Mouse (Mus musculus): ENCODE results near the gene Ttc23. TPM values are rescaled to one million over a fixed set of nuclear protein-coding genes. Genes with fewer than 3 reads are reported as not detected.
A peak's percentile ranks its signal among the peaks of the same experiment; 100 is the strongest.

The Ttc23 gene
- total RNA-seq, 4 experiments from 2014 or later: 17.8 to 24.1 (median 22.1) TPM

DNA sequence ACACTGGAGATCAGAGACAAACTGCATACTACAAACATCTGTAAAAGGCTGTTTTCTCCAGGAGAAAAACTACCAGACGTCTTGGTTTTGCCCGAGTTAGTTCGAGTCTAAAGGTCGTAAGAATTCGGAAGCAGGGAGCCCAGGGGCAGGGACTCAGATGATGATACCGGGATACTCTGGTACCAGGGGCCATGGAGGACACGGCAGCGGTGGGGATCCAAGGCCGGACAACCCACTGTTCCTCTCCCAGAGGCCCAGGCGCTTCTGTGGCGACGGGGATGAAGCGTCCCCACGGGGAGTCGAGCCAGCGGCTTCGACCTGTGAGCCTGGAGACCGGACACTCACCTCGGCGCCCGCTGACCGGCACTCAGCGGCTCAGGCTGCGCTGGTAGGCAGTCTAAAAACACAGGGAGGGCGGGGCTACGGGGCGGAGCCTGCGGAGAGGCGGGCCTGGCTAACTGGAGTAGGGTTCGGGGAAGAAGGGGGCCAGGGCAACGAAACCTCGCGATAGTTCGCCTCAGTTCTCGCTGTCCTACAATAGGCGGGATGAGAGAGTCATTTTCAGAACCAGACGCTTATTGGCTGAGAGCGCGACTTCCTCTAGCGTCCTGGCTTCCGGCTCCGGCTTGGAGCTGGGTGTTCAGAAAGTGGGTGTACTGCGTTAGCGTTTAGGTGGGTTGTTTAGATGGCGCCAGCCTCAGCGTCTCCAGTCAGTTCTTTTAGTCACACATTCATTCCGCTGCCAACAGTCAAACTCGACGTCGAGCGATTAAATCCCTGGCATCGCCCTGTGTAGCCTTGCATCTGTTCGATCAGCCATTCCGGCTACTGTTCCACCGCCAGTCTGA lies 2.2 kb upstream of the Ttc23 start, which contains the start of gene Lrrc28:
Gene Lrrc28, minus strand, starts transcription at position 436 of the 848 bp plus-strand sequence.
- peak; percentile 99 for DNase-seq (ENCODE audit: low spot score in 2 of 2)

GRCm38 (mm10) chr7:67645681-67646014 lies 1.6 kb upstream of the Ttc23 start:
- no peak for DNase-seq (ENCODE audit: low spot score in 2 of 2)

GRCm38 (mm10) chr7:67646131-67646530 lies 1.1 kb upstream of the Ttc23 start:
- DNase-seq (ENCODE audit: low spot score in 2 of 2): no peak

DNA sequence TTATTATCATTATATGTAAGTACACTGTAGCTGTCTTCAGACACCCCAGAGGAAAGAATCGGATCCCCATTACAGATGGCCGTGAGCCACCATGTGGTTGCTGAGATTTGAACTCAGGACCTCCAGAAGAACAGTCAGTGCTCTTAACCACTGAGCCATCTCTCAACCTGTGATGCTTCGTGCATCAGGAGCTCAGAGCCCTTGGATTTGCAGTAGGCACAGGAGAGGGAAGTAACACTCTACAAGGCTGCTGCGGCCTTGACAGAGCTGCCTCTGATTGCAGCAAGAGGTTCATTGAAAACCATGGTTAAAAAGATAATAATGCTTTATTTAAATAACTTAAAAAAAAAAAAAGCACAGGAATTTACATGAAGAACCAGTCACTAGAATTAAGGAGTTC lies 1.2 kb downstream of the Ttc23 start:
- no peak for DNase-seq (ENCODE audit: low spot score in 2 of 2)

- no peak for DNase-seq (ENCODE audit: low spot score in 2 of 2)
These were observed 5.0 kb downstream of the Ttc23 start for GRCm38 (mm10) chr7:67652211-67652610.

- DNase-seq (ENCODE audit: low spot score in 2 of 2): no peak
These were observed 7.5 kb downstream of the Ttc23 start for GRCm38 (mm10) chr7:67654668-67655067.

GRCm38 (mm10) chr7:67655186-67655585 lies 8.0 kb downstream of the Ttc23 start:
- no peak for DNase-seq (ENCODE audit: low spot score in 2 of 2)

DNA sequence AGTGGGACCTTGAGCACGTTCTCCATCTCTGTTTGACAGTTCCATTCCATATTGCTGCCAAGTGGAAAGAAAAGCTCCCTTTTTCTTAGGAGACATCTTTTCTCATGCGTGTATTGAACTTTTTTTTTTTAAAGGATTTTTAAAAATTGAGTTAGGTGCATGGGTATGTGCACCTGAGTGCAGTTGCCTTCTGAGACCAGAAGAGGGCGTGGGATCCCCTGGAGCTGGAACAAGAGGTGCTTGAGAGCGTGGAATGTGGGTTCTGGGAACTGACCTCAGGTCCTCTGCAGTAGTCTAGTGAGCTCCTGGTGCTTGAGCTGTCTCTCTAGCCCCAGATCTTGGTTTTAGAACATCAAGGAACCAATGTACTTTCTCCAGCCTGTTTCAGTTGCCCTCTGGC lies 10.9 kb downstream of the Ttc23 start:
- no peak for DNase-seq (ENCODE audit: low spot score in 2 of 2)

DNA sequence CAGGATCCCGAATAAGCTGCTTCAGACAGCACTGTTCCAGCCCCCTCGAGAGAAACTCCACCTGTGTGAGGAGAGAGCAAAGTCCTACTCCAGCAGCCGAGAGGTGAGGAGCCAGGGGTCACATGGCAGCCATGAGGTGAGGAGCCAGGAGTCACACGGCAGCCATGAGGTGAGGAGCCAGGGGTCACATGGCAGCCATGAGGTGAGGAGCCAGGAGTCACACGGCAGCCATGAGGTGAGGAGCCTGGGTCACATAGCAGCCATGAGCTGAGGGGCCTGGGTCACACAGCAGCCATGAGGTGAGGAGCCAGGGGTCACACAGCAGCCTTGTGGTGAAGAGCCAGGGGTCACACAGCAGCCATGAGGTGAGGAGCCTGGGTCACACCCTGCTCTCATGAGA lies 15.2 kb downstream of the Ttc23 start:
- no peak for DNase-seq (ENCODE audit: low spot score in 2 of 2)

DNA sequence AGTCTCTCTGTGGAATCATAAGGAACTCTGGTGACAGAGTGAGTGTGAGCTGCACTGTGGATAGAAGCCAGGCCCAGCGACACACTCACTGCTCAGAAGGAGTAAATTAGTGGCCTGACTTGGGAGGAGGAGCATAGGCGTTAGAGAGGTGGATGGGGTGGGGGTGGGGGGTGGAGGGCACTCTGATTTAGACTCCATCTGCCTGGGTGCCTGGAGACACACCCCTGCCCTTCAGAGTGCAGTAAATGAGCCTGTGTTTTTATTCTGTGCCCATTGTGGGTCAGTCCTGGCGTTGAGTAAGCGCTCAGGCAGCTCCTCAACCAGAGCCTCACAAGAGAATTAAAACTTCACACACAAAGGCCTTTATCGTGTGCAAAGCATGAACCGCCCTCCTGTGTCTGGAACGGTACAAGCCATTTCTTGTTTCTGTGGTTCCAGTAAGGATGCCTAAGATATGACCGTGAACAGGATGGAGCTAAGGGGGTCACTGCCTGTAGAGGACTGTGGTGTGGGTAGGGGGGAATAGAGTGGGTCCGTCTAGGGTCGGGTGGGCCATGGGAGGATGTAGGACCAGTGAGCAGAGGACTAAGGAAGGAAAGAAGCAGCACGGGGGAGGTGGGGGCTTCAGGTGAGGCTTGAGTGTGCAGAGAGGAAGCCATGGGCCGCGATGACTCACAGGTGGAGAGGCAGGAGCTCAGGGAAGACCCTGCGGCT lies 16.9 kb downstream of the Ttc23 start:
- no peak for DNase-seq (ENCODE audit: low spot score in 2 of 2)

- DNase-seq (ENCODE audit: low spot score in 2 of 2): no peak
These were observed 23.8 kb downstream of the Ttc23 start for GRCm38 (mm10) chr7:67670965-67671364.

DNA sequence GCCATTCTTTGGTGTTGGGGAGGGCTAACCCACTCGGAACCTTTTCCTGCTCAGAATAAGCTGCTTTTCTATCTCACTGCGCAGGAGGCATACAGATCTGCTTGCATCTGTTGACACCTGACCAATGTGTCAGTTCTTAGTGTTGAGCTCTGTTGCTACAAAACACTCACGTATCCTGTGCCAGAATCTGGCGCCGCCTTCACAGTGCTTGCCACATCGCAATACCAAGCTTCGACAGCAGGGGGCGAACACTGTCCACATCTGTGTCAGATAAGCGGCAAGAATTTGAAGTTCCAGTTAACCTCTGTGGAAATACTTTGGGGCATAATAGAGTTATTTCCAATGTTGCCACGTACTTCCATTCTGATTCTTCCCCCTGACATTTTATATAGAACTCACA lies 25.4 kb downstream of the Ttc23 start:
- DNase-seq (ENCODE audit: low spot score in 2 of 2): peak; percentile 94

GRCm38 (mm10) chr7:67673656-67674055 lies 26.4 kb downstream of the Ttc23 start:
- no peak for DNase-seq (ENCODE audit: low spot score in 2 of 2)

GRCm38 (mm10) chr7:67678878-67679499 lies 31.8 kb downstream of the Ttc23 start:
- DNase-seq (ENCODE audit: low spot score in 2 of 2): no peak

DNA sequence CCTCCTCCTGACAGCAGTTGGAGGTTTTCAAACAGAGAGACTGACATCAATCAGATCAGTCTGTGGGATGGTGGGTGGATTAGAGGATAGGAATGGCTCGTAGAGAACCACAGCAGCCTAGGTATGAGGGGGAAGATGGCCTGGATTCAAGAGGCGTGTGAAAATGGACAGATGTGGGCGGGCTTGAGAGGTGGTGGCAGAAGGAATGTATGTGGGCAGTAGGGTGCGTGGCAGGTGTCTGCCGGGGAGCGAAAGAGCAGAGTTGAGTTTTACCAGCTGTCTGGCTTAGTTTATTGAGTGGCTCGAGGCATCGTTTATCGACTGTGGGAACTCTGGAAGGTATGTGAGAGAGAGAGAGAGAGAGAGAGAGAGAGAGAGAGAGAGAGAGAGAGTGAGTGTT lies 33.9 kb downstream of the Ttc23 start:
- DNase-seq (ENCODE audit: low spot score in 2 of 2): no peak

- DNase-seq (ENCODE audit: low spot score in 2 of 2): no peak
These were observed 35.8 kb downstream of the Ttc23 start for GRCm38 (mm10) chr7:67683006-67683405.

- DNase-seq (ENCODE audit: low spot score in 2 of 2): no peak
These were observed 39.3 kb downstream of the Ttc23 start for GRCm38 (mm10) chr7:67686545-67686944.

DNA sequence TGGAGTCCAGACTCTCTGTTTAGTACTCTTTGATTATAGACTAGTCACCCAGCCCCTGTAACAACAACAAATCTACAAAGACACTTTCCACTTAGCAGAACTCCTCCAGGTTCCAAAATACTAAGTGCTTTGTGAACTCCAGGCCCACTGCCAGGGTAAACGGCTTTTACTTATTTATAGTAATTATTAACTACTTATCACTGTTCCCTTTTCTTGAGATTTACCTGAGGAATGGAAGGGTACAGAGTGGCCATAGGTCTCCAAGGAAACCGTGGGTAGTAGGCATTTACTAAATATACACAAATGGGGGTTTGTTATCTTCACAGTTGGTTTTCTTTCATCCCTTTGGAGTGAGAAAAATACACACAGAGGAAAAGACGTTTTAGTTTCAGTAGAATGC lies 41.1 kb downstream of the Ttc23 start:
- no peak for DNase-seq (ENCODE audit: low spot score in 2 of 2)

DNA sequence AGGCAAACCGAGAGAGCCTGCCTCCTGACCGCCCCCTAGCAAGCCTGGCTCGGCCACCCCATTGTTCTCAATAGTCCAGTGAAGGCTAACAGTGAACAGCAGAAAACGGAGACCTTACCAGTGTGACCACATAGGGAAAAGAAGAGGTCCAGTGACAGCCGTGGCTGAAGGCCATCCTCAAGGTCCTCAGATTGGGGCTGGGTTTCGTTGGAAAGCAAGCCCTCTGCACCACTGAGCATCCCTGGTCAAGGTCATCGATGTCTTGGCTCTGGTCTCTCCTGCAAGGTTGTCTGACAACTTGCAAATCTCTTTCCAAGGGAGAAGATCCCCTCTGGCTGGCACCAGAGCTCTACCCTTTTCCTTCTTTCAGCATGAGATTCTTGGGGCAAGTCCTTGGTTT lies 42.6 kb downstream of the Ttc23 start:
- no peak for DNase-seq (ENCODE audit: low spot score in 2 of 2)

DNA sequence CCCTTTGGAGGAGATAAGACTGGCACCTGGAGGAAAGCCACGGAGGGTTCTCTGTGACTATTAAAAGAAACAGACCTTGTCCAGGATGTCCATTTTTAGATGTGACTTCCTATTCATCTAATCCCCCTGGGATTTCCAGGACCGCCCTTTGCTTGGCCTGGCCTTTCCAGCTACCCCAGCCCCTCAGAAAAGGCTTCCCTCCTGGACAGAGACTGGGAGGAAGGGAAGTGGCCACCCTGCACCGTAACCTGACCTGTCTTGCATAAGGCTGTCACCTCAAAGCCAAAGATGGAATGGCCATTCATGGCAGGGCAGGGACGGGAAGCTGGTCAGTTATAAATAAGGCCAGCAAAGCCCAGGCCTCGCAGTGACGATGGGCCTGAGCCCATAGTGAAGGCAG lies 43.8 kb downstream of the Ttc23 start:
- DNase-seq (ENCODE audit: low spot score in 2 of 2): peak; percentile 39 to 71

- no peak for DNase-seq (ENCODE audit: low spot score in 2 of 2)
These were observed 44.9 kb downstream of the Ttc23 start for GRCm38 (mm10) chr7:67692141-67692540.

GRCm38 (mm10) chr7:67692791-67693538 lies 45.8 kb downstream of the Ttc23 start:
- no peak for DNase-seq (ENCODE audit: low spot score in 2 of 2)

Measured in gastrocnemius, adult 8-10 months (tissue).